Mouse (Mus musculus): ENCODE data around the gene Arap1. TPM values are rescaled to one million over a fixed set of nuclear protein-coding genes. Genes with fewer than 3 reads are reported as not detected.
A peak's percentile ranks its signal among the peaks of the same experiment; 100 is the strongest.

Gene Arap1
- total and polyA plus RNA-seq, 3 experiments, result 21.2 to 46.1 (median 38.5) TPM

DNA sequence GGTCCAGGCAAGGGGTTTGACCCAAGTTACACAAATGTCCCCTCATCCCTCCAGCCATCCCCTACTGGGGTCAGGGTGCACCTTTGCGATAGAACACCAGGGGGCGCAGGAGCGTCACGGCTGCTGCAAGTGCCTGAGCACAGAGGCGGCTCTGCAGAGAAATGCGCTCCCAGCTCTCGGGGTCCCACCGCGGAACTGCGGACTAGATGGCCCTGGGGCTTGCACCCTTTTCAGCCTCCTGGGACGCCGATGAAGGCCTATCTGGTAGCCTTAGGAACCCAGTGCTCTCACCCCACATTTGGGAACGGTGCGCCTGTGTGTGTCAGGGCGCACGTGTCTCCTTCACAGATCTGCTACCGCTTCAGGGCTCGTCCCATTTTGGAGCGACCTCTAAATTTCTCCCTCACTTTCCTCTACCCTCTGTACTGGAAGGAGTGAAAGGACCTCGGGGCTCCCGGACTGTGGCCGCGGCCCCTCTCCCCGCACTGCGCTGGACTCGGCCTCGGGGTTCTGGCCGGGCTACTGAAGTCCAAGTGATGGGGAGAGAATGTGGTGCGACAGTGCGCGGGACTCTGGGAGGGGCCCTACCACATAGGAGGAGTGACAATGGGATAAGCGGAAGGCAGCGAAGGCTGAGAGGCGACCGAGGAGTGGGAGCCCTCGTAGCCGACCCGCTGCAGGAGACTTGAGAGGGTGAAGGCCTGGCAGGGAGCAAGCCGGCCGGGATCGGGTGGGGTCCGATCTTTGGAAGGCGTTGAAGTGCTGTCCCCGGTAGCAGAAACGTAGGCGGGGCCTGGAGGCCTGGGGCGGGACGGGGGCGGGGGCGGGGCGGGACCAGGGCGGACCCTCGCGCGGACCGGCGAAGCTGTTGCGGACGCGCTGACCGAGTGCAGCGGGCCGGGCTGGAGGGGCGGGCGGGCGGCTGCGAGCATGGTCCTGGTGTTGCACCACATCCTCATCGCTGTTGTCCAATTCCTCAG lies 102.8 kb downstream of the Arap1 start:
- dilution Hi-C loops (cut with MboI; ENCODE audit: extremely low pct_ligation_motif_present, extremely low pct_unique_long_range_greater_than_20kb, low sequenced_read_pairs), result no loop called here
- in situ Hi-C loops (cut with MboI; ENCODE audit: low pct_ligation_motif_present, low pct_unique_long_range_greater_than_20kb, low sequenced_read_pairs), result no loop called here
- Histone ChIP-seq H3K4me1 (ENCODE audit: control insufficient read depth in 1 of 2, insufficient read depth in 2 of 2) (peaks cover 2 to 24% of the 10 kb centered on the region in 2 experiments; a peak in 3 of 4 replicates), H3K4me2 (ENCODE audit: insufficient read depth, low read depth, poor library complexity, severe bottlenecking) (peak overlapping the region; percentile 98), H3K27me3 (replicated peaks) (peaks cover 87% of the 10 kb centered on the region), H3K9me3 (replicated peaks; ENCODE audit: low read length) (no peaks in the 10 kb centered on the region), H3K27ac (ENCODE audit: insufficient read depth, low read depth) (no peak overlapping the region), H3K79me2 (replicated peaks; ENCODE audit: control insufficient read depth, extremely low read depth, insufficient read depth, poor library complexity, severe bottlenecking) (no peaks in the 10 kb centered on the region), H3K9ac (ENCODE audit: insufficient read depth, low read depth) (no peak overlapping the region), H3K36me3 (replicated peaks in 1 of 2; ENCODE audit: control insufficient read depth in 1 of 2, insufficient read depth in 1 of 2, low read length in 1 of 2) (no peaks in the 10 kb centered on the region), H3K4me3 (replicated peaks in 1 of 3; ENCODE audit: low read depth in 2 of 3, low read length in 2 of 3, poor library complexity in 1 of 3) (peak overlapping the region in 1 of 3 experiments; percentile 46)
- peak; percentile 64 for DNase-seq (ENCODE audit: extremely low read depth)
- TF ChIP-seq MAX (IDR thresholded peaks at IDR 0.05; ENCODE audit: low read length), result peak; percentile 40; the same call in 1 of the 2 replicates
- peak; percentile 73 to 96 for TF ChIP-seq CTCF (conservative IDR thresholded peaks at IDR 0.05 in 1 of 2, IDR thresholded peaks at IDR 0.05 in 1 of 2; ENCODE audit: low read depth in 2 of 2, low read length in 2 of 2)
- peak; percentile 37; the same call in 1 of the 2 replicates for TF ChIP-seq IRF4 (IDR thresholded peaks at IDR 0.05; ENCODE audit: low read depth, low read length)
- peak; percentile 76 for TF ChIP-seq ZC3H11A (IDR thresholded peaks at IDR 0.05; ENCODE audit: low read depth, low read length)
- TF ChIP-seq NRF1 (IDR thresholded peaks at IDR 0.05; ENCODE audit: low read depth, low read length), result no peak
- TF ChIP-seq SIN3A (IDR thresholded peaks at IDR 0.05; ENCODE audit: low read length), result peak; percentile 59; the same call in 1 of the 2 replicates
- peak; percentile 36; the same call in 1 of the 2 replicates for TF ChIP-seq NELFE (IDR thresholded peaks at IDR 0.05; ENCODE audit: low read depth, low read length)
- TF ChIP-seq EP300 (IDR thresholded peaks at IDR 0.05; ENCODE audit: low read length), result no peak
- TF ChIP-seq JUN (IDR thresholded peaks at IDR 0.05; ENCODE audit: insufficient read depth, low read depth, low read length), result no peak
- TF ChIP-seq ZMIZ1 (IDR thresholded peaks at IDR 0.05; ENCODE audit: low read depth, low read length), result no peak
- no peak for TF ChIP-seq POLR2A (IDR thresholded peaks at IDR 0.05; ENCODE audit: low read depth, low read length)
- no peak for TF ChIP-seq ZNF384 (IDR thresholded peaks at IDR 0.05; ENCODE audit: low read depth, low read length)
- TF ChIP-seq BHLHE40 (IDR thresholded peaks at IDR 0.05; ENCODE audit: low read depth, low read length), result peak; percentile 45
- TF ChIP-seq MAFK (IDR thresholded peaks at IDR 0.05; ENCODE audit: insufficient replicate concordance, low read length), result no peak
- TF ChIP-seq MYC (IDR thresholded peaks at IDR 0.05; ENCODE audit: low read depth, low read length), result 0 out of 2 replicates have a peak, but pooled peaks have one; percentile 14
- peak; percentile 28; the same call in 1 of the 2 replicates for TF ChIP-seq ELF1 (IDR thresholded peaks at IDR 0.05; ENCODE audit: low read depth, low read length)
- TF ChIP-seq MAZ (IDR thresholded peaks at IDR 0.05; ENCODE audit: low read depth, low read length), result 0 out of 2 replicates have a peak, but pooled peaks have one; percentile 35
- peak; percentile 83 for TF ChIP-seq MXI1 (IDR thresholded peaks at IDR 0.05; ENCODE audit: low read depth, low read length)
- TF ChIP-seq UBTF (IDR thresholded peaks at IDR 0.05; ENCODE audit: low read depth, low read length), result no peak
- no peak for TF ChIP-seq ETS1 (conservative IDR thresholded peaks at IDR 0.05; ENCODE audit: low read depth, low read length)
- peak; percentile 32; the same call in 1 of the 2 replicates for TF ChIP-seq TCF12 (IDR thresholded peaks at IDR 0.05; ENCODE audit: low read depth, low read length)
- TF ChIP-seq RAD21 (IDR thresholded peaks at IDR 0.05; ENCODE audit: low read depth, low read length), result peak; percentile 84
- no peak for TF ChIP-seq RCOR1 (conservative IDR thresholded peaks at IDR 0.05; ENCODE audit: low read depth, low read length)
- no peak for TF ChIP-seq CHD1 (IDR thresholded peaks at IDR 0.05; ENCODE audit: low read depth, low read length)
- TF ChIP-seq USF1 (IDR thresholded peaks at IDR 0.05; ENCODE audit: low read depth, low read length), result no peak
- TF ChIP-seq HCFC1 (IDR thresholded peaks at IDR 0.05; ENCODE audit: low read depth, low read length), result no peak
- TF ChIP-seq SMC3 (IDR thresholded peaks at IDR 0.05; ENCODE audit: low read depth, low read length), result peak; percentile 99

Measured in CH12.LX (cell line).